Mouse (Mus musculus): ENCODE data around the gene Khsrp.

- peak; percentile 85 for TF ChIP-seq POLR2A (IDR thresholded peaks at IDR 0.05; ENCODE audit: borderline replicate concordance, control insufficient read depth, low read depth, low read length)
- TF ChIP-seq CTCF (IDR thresholded peaks at IDR 0.05; ENCODE audit: control insufficient read depth, insufficient read depth, low read length): peak; percentile 14; the same call in 1 of the 2 replicates
Observed at GRCm38 (mm10) chr17:56990115-56990746, 41.1 kb downstream of the Khsrp start, which contains the start of gene Clpp.
